In genomic region chr13:30697880-30698279, GRCm38 (mm10) we compare ENCODE assay signal across 25 mouse cellular contexts. TPM values are rescaled to one million over a fixed set of nuclear protein-coding genes. Genes with fewer than 3 reads are reported as not detected.
DNase-seq lines count a peak whose midpoint lies in the region; ATAC-seq and TF ChIP-seq lines count a peak whose summit lies in the region.
"Had no signal": no experiment of that assay in that cellular context is flagged by ENCODE, and none has a peak within 500 bp of the region (broad histone marks: within the 10 kb centered on the region; RNA-seq: fewer than 3 reads in every experiment).

No protein-coding gene starts in this region.

- no peaks in the 10 kb centered on the region for H3K27me3 ChIP-seq in heart, embryonic 12.5 days (replicated peaks)
- H3K27me3 ChIP-seq: CH12.LX; embryonic facial prominence, embryonic 13.5 days; forebrain, embryonic 12.5 days; heart, embryonic 15.5 days; hindbrain, embryonic 12.5 days; Patski had no signal

- 75% methylated on average over 5 of the region's 5 CpGs for WGBS in heart, embryonic 12.5 days
- WGBS in lung, adult 2 months: 86% methylated on average over 5 of the region's 5 CpGs

- TF ChIP-seq CTCF in lung, adult 2 months (IDR thresholded peaks at IDR 0.05; ENCODE audit: insufficient read depth, low read length): no peak

- H3K27ac ChIP-seq in heart, embryonic 12.5 days (ENCODE audit: poor library complexity, severe bottlenecking): no peak overlapping the region
- H3K27ac ChIP-seq: embryonic facial prominence, embryonic 13.5 days; forebrain, embryonic 12.5 days; heart, adult 2 months; heart, embryonic 15.5 days; hindbrain, embryonic 12.5 days had no signal

- H3K4me3 ChIP-seq in heart, embryonic 12.5 days: no peak overlapping the region
- no peak overlapping the region for H3K4me3 ChIP-seq in lung, adult 2 months (replicated peaks; ENCODE audit: extremely low read depth, low read depth, low read length)
- H3K4me3 ChIP-seq: embryonic facial prominence, embryonic 13.5 days; forebrain, embryonic 12.5 days; heart, adult 2 months; heart, embryonic 15.5 days; hindbrain, embryonic 12.5 days had no signal

- H3K4me1 ChIP-seq in heart, embryonic 12.5 days (replicated peaks): no peaks in the 10 kb centered on the region; the same call in 1 of the 2 replicates
- H3K4me1 ChIP-seq in lung, adult 2 months (ENCODE audit: control insufficient read depth, insufficient read depth, low read length): no peaks in the 10 kb centered on the region; the same call in 1 of the 2 replicates
- H3K4me1 ChIP-seq: forebrain, embryonic 12.5 days; hindbrain, embryonic 12.5 days had no signal

- TF ChIP-seq POLR2A in lung, adult 2 months (IDR thresholded peaks at IDR 0.05; ENCODE audit: borderline replicate concordance, extremely low read depth, low read depth, low read length): no peak

- no peak overlapping the region for H3K4me2 ChIP-seq in heart, embryonic 12.5 days
- H3K4me2 ChIP-seq: embryonic facial prominence, embryonic 13.5 days; forebrain, embryonic 12.5 days; heart, embryonic 15.5 days; hindbrain, embryonic 12.5 days had no signal

- no peaks in the 10 kb centered on the region for H3K36me3 ChIP-seq in heart, embryonic 12.5 days
- H3K36me3 ChIP-seq: forebrain, embryonic 12.5 days; heart, embryonic 15.5 days; hindbrain, embryonic 12.5 days had no signal

- H3K9me3 ChIP-seq in heart, embryonic 12.5 days (replicated peaks): no peaks in the 10 kb centered on the region
- H3K9me3 ChIP-seq: embryonic facial prominence, embryonic 13.5 days; forebrain, embryonic 12.5 days; heart, embryonic 15.5 days; hindbrain, embryonic 12.5 days had no signal

- peak; percentile 33 for DNase-seq in heart, adult 8-10 months (ENCODE audit: low spot score)
- peak; percentile 27 for DNase-seq in lung, postnatal 36 days
- no peak for DNase-seq in lung, adult 2 months
- DNase-seq in thymus, postnatal 0 days (ENCODE audit: low spot score): no peak
- DNase-seq in frontal cortex, adult 2 months (ENCODE audit: extremely low spot score in 1 of 2, low spot score in 1 of 2): no peak
- DNase-seq: adrenal gland, postnatal 14 days; cerebellum, adult 2 months; cerebellum, postnatal 14 days; gastrocnemius, postnatal 36 days; heart, postnatal 14 days had no signal

- ATAC-seq in heart, embryonic 12.5 days (ENCODE audit: insufficient number of reproducible peaks, low FRiP score): no peak
- ATAC-seq in hematopoietic stem cell, adult 5-6 weeks (replicated peaks in 1 of 2; ENCODE audit: insufficient read depth in 1 of 2, low FRiP score in 2 of 2, low TSS enrichment in 1 of 2, low read depth in 1 of 2, poor library complexity in 2 of 2, severe bottlenecking in 2 of 2): peak; percentile 25 to 62; a peak in 3 of 4 replicates
- peak; percentile 77 for ATAC-seq in monocyte, adult 5-6 weeks (replicated peaks; ENCODE audit: insufficient number of reproducible peaks, low FRiP score, low TSS enrichment, poor library complexity, severe bottlenecking)
- ATAC-seq: activated CD4-positive, CD25-positive, alpha-beta regulatory T cell, adult 4 months; forebrain, embryonic 16.5 days; hindbrain, embryonic 16.5 days; inflammation-experienced regulatory T-cells, adult 6 months; intestine, postnatal 0 days; Patski had no signal

- H3K9ac ChIP-seq in heart, embryonic 12.5 days: no peak overlapping the region
- H3K9ac ChIP-seq: embryonic facial prominence, embryonic 13.5 days; forebrain, embryonic 12.5 days; heart, embryonic 15.5 days; hindbrain, embryonic 12.5 days had no signal

RNA-seq across cellular contexts. Expression of gene Dusp22, which starts 38.1 kb away (rescaled TPM):
- 10 to 100 TPM; 18.1 to 25.4 (median 20.0) TPM for total RNA-seq in heart, adult 8-10 months (2022)
- polyA plus RNA-seq in heart, embryonic 12.5 days (2016; fragmentation: Nextera tagmentation; extraction: Ambion mirVana): 18.8 and 18.9 TPM in 2 replicates
- 14.8 and 23.7 TPM in 2 replicates for polyA plus RNA-seq in lung, adult 2 months (2012; rRNA removed)
- total RNA-seq in hematopoietic stem cell, adult 5-6 weeks (2017): 5.1 and 10.2 TPM in 2 replicates
- 37.6 to 46.2 TPM (median 42.1 TPM) in 3 replicates for total RNA-seq in monocyte, adult 5-6 weeks (2017)
- 19.4 and 21.2 TPM in 2 replicates for polyA plus RNA-seq in thymus, postnatal 0 days (2015; fragmentation: Nextera tagmentation; extraction: Ambion mirVana)
- polyA plus RNA-seq in frontal cortex, adult 2 months (2012; rRNA removed): 26.7 and 27.9 TPM in 2 replicates

RNA-seq across cellular contexts. Expression of gene Irf4, which starts 51.1 kb away (rescaled TPM):
- total RNA-seq in heart, adult 8-10 months (2022): 1 to 10 TPM in 3 of 4 experiments, under 1 TPM in 1; 0.88 to 1.9 (median 1.3) TPM
- polyA plus RNA-seq in heart, embryonic 12.5 days (2016; fragmentation: Nextera tagmentation; extraction: Ambion mirVana): 0.09 TPM in 1 of 2 replicates, not detected in the other
- polyA plus RNA-seq in lung, adult 2 months (2012; rRNA removed): 2.0 and 2.9 TPM in 2 replicates
- 1.7 and 2.7 TPM in 2 replicates for total RNA-seq in hematopoietic stem cell, adult 5-6 weeks (2017)
- total RNA-seq in monocyte, adult 5-6 weeks (2017): 25.5 to 42.0 TPM (median 29.8 TPM) in 3 replicates
- polyA plus RNA-seq in thymus, postnatal 0 days (2015; fragmentation: Nextera tagmentation; extraction: Ambion mirVana): 1.6 and 1.7 TPM in 2 replicates
- polyA plus RNA-seq in frontal cortex, adult 2 months (2012; rRNA removed): 0.19 and 0.22 TPM in 2 replicates

Comparison
In these comparisons a context has a peak if more than half of its experiments do, and no peak if none do; other contexts are left out.
1. DNase-seq: peak in heart, adult 8-10 months (single experiment) and lung, postnatal 36 days (single experiment); none in lung, adult 2 months (single experiment), thymus, postnatal 0 days (single experiment) and frontal cortex, adult 2 months (0 of 2).